Mouse (Mus musculus): ENCODE results near the gene Map3k7. TPM values are rescaled to one million over a fixed set of nuclear protein-coding genes. Genes with fewer than 3 reads are reported as not detected.

Map3k7 gene
- total and polyA plus RNA-seq, 3 experiments = 4.9 to 59.9 (median 39.6) TPM

GRCm38 (mm10) chr4:31972181-31972580 lies 8.3 kb downstream of the Map3k7 start:
- Histone ChIP-seq H3K4me1 (ENCODE audit: insufficient read depth, low read depth, low read length) (peaks cover 11% of the 10 kb centered on the region), H3K27me3 (ENCODE audit: insufficient read depth, low read length) (no peaks in the 10 kb centered on the region), H3K36me3 (replicated peaks) (peaks cover 30% of the 10 kb centered on the region), H3K9me3 (replicated peaks) (no peaks in the 10 kb centered on the region), H3K4me3 (ENCODE audit: low read depth, low read length) (no peak overlapping the region)
- TF ChIP-seq POLR2AphosphoS5 (IDR thresholded peaks at IDR 0.05; ENCODE audit: insufficient replicate concordance, low read depth, low read length) (no peak), GATA1 (IDR thresholded peaks at IDR 0.05; ENCODE audit: borderline replicate concordance, low read length) (no peak), GATA2 (IDR thresholded peaks at IDR 0.05; ENCODE audit: borderline replicate concordance, low read depth, low read length) (no peak), TAL1 (conservative IDR thresholded peaks at IDR 0.05; ENCODE audit: low read depth, low read length) (no peak), CTCF (IDR thresholded peaks at IDR 0.05; ENCODE audit: low read depth, low read length) (no peak)
- DNase-seq (ENCODE audit: low spot score) = no peak
- no peak for ATAC-seq (ENCODE audit: extremely low read depth, insufficient number of reproducible peaks, low FRiP score, poor library complexity, severe bottlenecking)

- H3K36me3 ChIP-seq (replicated peaks) = peaks cover 43% of the 10 kb centered on the region
- no peak for TF ChIP-seq CTCF (IDR thresholded peaks at IDR 0.05; ENCODE audit: low read depth, low read length)
- no peak for TF ChIP-seq POLR2AphosphoS5 (IDR thresholded peaks at IDR 0.05; ENCODE audit: insufficient replicate concordance, low read depth, low read length)
- TF ChIP-seq GATA1 (IDR thresholded peaks at IDR 0.05; ENCODE audit: borderline replicate concordance, low read length) = no peak
- TF ChIP-seq TAL1 (conservative IDR thresholded peaks at IDR 0.05; ENCODE audit: low read depth, low read length) = no peak
- no peak for TF ChIP-seq GATA2 (IDR thresholded peaks at IDR 0.05; ENCODE audit: borderline replicate concordance, low read depth, low read length)
- H3K9me3 ChIP-seq (replicated peaks) = no peaks in the 10 kb centered on the region
- H3K4me1 ChIP-seq (ENCODE audit: insufficient read depth, low read depth, low read length) = peaks cover 10% of the 10 kb centered on the region
- DNase-seq (ENCODE audit: low spot score) = no peak
- H3K4me3 ChIP-seq (ENCODE audit: low read depth, low read length) = no peak overlapping the region
- H3K27me3 ChIP-seq (ENCODE audit: insufficient read depth, low read length) = no peaks in the 10 kb centered on the region
- ATAC-seq (ENCODE audit: extremely low read depth, insufficient number of reproducible peaks, low FRiP score, poor library complexity, severe bottlenecking) = no peak
These were observed 11.5 kb downstream of the Map3k7 start for GRCm38 (mm10) chr4:31975260-31975950.

DNA sequence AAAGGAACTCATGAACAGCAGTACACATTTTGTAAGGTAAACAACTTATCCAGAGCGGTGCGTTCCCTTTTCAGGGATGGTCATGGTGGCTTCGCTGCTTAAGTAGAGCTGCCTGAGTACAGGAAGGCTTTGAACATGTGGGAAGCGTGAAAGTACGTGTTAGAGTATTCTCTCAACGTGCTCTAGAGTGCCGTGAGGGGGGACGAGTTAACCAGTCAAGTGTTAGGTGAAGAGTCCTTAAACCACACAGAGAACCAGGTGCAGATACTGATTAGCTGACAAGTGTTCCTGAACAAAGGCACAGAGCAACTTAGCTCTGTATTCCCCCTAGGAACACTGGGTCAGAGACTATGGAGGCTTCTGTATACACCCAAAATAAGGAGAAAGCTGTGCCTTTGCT lies 18.0 kb downstream of the Map3k7 start:
- ATAC-seq (ENCODE audit: extremely low read depth, insufficient number of reproducible peaks, low FRiP score, poor library complexity, severe bottlenecking) (no peak), DNase-seq (ENCODE audit: low spot score) (no peak)
- TF ChIP-seq CTCF (IDR thresholded peaks at IDR 0.05; ENCODE audit: low read depth, low read length) (no peak), GATA2 (IDR thresholded peaks at IDR 0.05; ENCODE audit: borderline replicate concordance, low read depth, low read length) (no peak), GATA1 (IDR thresholded peaks at IDR 0.05; ENCODE audit: borderline replicate concordance, low read length) (no peak), POLR2AphosphoS5 (IDR thresholded peaks at IDR 0.05; ENCODE audit: insufficient replicate concordance, low read depth, low read length) (no peak), TAL1 (conservative IDR thresholded peaks at IDR 0.05; ENCODE audit: low read depth, low read length) (no peak)
- H3K9me3 ChIP-seq (replicated peaks) = 0 out of 2 replicates have a peak, but pooled peaks cover 1% of the 10 kb centered on the region
- H3K4me1 ChIP-seq (ENCODE audit: insufficient read depth, low read depth, low read length) = no peaks in the 10 kb centered on the region
- no peaks in the 10 kb centered on the region for H3K27me3 ChIP-seq (ENCODE audit: insufficient read depth, low read length)
- H3K4me3 ChIP-seq (ENCODE audit: low read depth, low read length) = no peak overlapping the region
- peaks cover 64% of the 10 kb centered on the region for H3K36me3 ChIP-seq (replicated peaks)

DNA sequence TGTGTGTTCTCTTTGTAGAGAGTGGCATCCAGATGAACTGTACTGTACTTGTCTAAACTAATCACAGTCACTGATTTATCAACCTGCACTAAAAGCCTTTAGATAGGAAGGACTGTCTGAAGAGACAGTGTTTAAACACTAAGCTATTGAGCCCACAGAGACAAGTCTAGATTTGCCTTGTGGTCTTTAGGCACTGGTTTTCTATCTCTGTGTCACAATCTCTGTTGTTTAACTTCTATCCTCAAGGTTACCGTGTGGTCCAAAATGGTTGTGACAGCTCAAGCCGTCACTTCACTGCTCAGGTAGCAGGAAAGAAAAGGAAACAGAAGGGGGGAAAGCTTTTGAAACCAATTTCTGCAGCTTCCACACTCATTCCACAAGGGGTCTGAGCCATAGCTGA lies 29.5 kb downstream of the Map3k7 start:
- Histone ChIP-seq H3K4me3 (ENCODE audit: low read depth, low read length) (no peak overlapping the region), H3K36me3 (replicated peaks) (peaks cover 71% of the 10 kb centered on the region), H3K4me1 (ENCODE audit: insufficient read depth, low read depth, low read length) (no peaks in the 10 kb centered on the region), H3K9me3 (replicated peaks) (no peaks in the 10 kb centered on the region), H3K27me3 (ENCODE audit: insufficient read depth, low read length) (no peaks in the 10 kb centered on the region)
- DNase-seq (ENCODE audit: low spot score) (no peak), ATAC-seq (ENCODE audit: extremely low read depth, insufficient number of reproducible peaks, low FRiP score, poor library complexity, severe bottlenecking) (no peak)
- no peak for TF ChIP-seq CTCF (IDR thresholded peaks at IDR 0.05; ENCODE audit: low read depth, low read length)
- no peak for TF ChIP-seq TAL1 (conservative IDR thresholded peaks at IDR 0.05; ENCODE audit: low read depth, low read length)
- no peak for TF ChIP-seq POLR2AphosphoS5 (IDR thresholded peaks at IDR 0.05; ENCODE audit: insufficient replicate concordance, low read depth, low read length)
- no peak for TF ChIP-seq GATA1 (IDR thresholded peaks at IDR 0.05; ENCODE audit: borderline replicate concordance, low read length)
- TF ChIP-seq GATA2 (IDR thresholded peaks at IDR 0.05; ENCODE audit: borderline replicate concordance, low read depth, low read length) = no peak

- no peaks in the 10 kb centered on the region for H3K27me3 ChIP-seq (ENCODE audit: insufficient read depth, low read length)
- ATAC-seq (ENCODE audit: extremely low read depth, insufficient number of reproducible peaks, low FRiP score, poor library complexity, severe bottlenecking) = no peak
- H3K4me3 ChIP-seq (ENCODE audit: low read depth, low read length) = no peak overlapping the region
- peaks cover 69% of the 10 kb centered on the region for H3K36me3 ChIP-seq (replicated peaks)
- no peak for TF ChIP-seq CTCF (IDR thresholded peaks at IDR 0.05; ENCODE audit: low read depth, low read length)
- no peak for TF ChIP-seq GATA2 (IDR thresholded peaks at IDR 0.05; ENCODE audit: borderline replicate concordance, low read depth, low read length)
- TF ChIP-seq GATA1 (IDR thresholded peaks at IDR 0.05; ENCODE audit: borderline replicate concordance, low read length) = no peak
- TF ChIP-seq POLR2AphosphoS5 (IDR thresholded peaks at IDR 0.05; ENCODE audit: insufficient replicate concordance, low read depth, low read length) = no peak
- TF ChIP-seq TAL1 (conservative IDR thresholded peaks at IDR 0.05; ENCODE audit: low read depth, low read length) = no peak
- DNase-seq (ENCODE audit: low spot score) = no peak
- no peaks in the 10 kb centered on the region for H3K4me1 ChIP-seq (ENCODE audit: insufficient read depth, low read depth, low read length)
- no peaks in the 10 kb centered on the region for H3K9me3 ChIP-seq (replicated peaks)
These were observed 30.0 kb downstream of the Map3k7 start for GRCm38 (mm10) chr4:31993865-31994264.

GRCm38 (mm10) chr4:32001498-32001897 lies 37.6 kb downstream of the Map3k7 start:
- H3K9me3 ChIP-seq (replicated peaks) = no peaks in the 10 kb centered on the region
- ATAC-seq (ENCODE audit: extremely low read depth, insufficient number of reproducible peaks, low FRiP score, poor library complexity, severe bottlenecking) (no peak), DNase-seq (ENCODE audit: low spot score) (no peak)
- TF ChIP-seq TAL1 (conservative IDR thresholded peaks at IDR 0.05; ENCODE audit: low read depth, low read length) (no peak), CTCF (IDR thresholded peaks at IDR 0.05; ENCODE audit: low read depth, low read length) (no peak), GATA1 (IDR thresholded peaks at IDR 0.05; ENCODE audit: borderline replicate concordance, low read length) (no peak), GATA2 (IDR thresholded peaks at IDR 0.05; ENCODE audit: borderline replicate concordance, low read depth, low read length) (no peak), POLR2AphosphoS5 (IDR thresholded peaks at IDR 0.05; ENCODE audit: insufficient replicate concordance, low read depth, low read length) (no peak)
- no peaks in the 10 kb centered on the region for H3K4me1 ChIP-seq (ENCODE audit: insufficient read depth, low read depth, low read length)
- H3K4me3 ChIP-seq (ENCODE audit: low read depth, low read length) = no peak overlapping the region
- H3K36me3 ChIP-seq (replicated peaks) = peaks cover 58% of the 10 kb centered on the region
- no peaks in the 10 kb centered on the region for H3K27me3 ChIP-seq (ENCODE audit: insufficient read depth, low read length)

All from G1E (cell line).